Mouse (Mus musculus) testis, postnatal 10 days (tissue): ENCODE data around the gene Pex6.
A peak's percentile ranks its signal among the peaks of the same experiment; 100 is the strongest.

Experiments used
- DNase-seq: peaks from one replicate; pipeline ENCODE4 v3.0.0; 2021; ENCODE audit warnings: low spot score

Pex6 gene

DNA sequence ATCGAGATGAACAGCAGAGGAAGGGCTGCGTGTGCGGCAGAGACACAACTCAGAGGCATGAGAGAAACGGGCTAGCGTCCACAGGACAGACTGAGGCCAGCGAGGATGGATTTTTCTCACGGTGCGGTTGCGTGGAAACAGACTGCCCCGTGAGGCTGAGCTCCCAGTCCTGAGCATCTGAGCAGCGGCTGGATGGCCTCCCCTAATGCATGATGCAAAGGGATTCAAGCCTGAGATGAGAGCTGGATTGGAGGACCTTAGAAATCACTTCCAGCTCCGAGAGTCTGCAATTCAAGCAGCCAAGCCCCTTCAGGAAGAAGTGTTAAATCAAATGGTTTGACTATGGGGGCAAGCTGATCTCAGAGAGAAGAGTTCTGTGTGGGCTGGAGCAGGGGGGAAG lies 9.8 kb upstream of the Pex6 start:
- no peak for DNase-seq

- DNase-seq = no peak
Measured at GRCm38 (mm10) chr17:46702100-46702499, 9.2 kb upstream of the Pex6 start.

- no peak for DNase-seq
Measured at GRCm38 (mm10) chr17:46702506-46702905, 8.8 kb upstream of the Pex6 start.

- no peak for DNase-seq
Measured at GRCm38 (mm10) chr17:46703971-46704886, 7.0 kb upstream of the Pex6 start.

GRCm38 (mm10) chr17:46704887-46705835 lies 6.1 kb upstream of the Pex6 start, which contains the start of gene Ppp2r5d:
Ppp2r5d (minus strand) TSS chr17:46705111.
- DNase-seq = peak; percentile 96

DNA sequence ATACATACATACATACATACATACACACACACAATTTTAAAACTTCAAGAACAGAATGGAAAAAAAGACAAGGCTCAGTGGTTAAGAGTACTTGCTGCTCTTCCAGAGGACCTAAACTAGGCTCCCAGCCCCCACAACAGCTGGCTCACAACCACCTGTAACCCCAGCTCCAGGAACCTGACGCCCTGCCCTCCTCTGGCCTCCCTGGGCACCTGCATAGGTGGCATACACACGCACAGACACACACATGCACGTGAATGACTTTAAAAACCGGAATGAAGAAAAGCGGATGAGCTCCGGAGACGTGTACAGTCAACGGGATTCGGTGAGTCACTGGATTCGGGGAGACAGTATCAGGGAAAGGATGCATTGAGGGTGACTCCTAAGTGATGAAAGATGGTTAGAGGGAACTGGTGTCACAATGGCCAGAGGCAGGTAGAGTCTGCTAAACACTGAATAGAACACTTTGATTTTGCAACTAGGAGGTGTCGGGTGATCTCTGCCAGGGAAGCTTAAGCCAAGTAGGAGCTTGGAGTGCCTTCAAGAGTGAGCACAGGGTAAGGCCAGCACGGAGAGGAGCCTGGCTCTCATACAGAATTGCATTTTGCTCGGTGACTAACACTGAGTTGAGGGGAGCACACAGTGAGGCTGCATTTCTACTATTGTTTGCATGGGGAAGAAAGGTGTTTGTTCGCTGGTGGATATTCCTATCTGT lies 4.7 kb upstream of the Pex6 start:
- DNase-seq = no peak

GRCm38 (mm10) chr17:46711612-46712271 lies 479 bp downstream of the Pex6 start:
- DNase-seq = peak; percentile 81

- no peak for DNase-seq
Measured at GRCm38 (mm10) chr17:46712442-46712841, 1.2 kb downstream of the Pex6 start.

DNA sequence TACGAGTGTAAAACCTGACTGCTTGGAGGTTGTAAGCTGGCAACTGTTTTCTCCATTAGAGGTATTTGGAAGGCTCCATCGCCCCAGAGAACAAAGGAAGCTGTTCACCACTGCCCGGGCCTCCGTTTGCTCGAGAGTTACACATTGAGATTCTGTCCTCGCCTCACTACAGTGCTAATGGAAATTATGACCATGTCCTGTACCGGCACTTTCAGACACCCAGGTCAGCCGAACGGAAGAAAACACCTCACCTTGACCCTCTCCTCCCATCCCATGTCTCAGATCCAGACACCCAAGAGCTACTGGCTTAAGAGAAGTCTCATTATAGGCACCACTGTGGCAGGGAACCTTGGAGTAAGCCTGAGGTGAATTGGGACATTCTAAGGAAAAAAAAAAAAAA lies 2.6 kb downstream of the Pex6 start:
- DNase-seq = no peak

DNA sequence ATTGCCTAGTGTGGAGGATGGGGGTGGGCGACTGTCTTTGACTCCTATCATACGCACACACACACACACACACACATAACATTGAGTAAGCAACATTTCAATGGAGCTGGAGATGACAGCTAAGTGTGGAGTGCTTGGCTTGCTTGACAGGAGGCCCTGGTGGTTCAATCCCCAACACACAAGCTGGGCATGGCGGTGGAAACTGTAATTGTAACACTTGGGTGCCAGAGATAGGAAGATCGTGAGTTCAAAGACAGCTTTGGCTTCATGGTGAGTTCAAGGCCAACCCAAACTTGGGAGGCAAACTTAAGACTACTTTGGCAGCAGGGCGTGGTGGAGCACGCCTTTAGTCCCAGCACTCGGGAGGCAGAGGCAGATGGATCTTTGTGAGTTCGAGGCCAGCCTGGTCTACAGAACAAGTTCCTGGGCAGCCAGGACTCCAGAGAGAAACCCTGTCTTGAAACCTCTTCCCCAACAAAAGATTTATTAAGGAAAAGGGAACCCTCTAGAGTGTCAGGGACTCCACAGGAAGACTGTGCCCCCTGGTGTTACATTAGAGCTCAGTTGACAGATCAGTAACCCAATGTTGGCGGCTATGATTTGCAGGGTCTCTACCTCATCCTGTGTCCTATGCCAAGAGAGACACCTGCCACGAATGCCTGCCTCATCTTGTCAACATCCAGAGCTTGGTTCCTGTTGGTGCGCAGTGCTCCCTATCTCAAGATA lies 3.7 kb downstream of the Pex6 start:
- no peak for DNase-seq

DNA sequence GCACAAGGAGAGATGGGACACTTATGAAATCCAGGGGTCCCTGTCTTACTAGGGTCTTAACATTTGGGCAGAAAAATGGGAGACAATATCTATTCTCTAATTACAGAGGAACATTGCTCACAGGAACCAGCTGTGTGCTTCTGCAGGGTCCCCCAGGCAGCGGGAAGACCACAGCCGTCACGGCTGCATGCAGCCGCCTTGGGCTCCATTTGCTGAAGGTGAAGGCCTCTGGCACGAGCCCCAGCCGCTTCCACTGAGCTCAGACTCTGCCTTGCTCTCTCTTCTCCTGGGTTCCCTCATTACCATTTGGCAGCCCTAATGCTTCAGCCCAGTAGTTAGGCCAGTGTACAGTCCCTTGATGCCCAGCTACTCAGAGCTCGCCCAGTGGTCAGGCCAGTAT lies 9.8 kb downstream of the Pex6 start:
- no peak for DNase-seq

DNA sequence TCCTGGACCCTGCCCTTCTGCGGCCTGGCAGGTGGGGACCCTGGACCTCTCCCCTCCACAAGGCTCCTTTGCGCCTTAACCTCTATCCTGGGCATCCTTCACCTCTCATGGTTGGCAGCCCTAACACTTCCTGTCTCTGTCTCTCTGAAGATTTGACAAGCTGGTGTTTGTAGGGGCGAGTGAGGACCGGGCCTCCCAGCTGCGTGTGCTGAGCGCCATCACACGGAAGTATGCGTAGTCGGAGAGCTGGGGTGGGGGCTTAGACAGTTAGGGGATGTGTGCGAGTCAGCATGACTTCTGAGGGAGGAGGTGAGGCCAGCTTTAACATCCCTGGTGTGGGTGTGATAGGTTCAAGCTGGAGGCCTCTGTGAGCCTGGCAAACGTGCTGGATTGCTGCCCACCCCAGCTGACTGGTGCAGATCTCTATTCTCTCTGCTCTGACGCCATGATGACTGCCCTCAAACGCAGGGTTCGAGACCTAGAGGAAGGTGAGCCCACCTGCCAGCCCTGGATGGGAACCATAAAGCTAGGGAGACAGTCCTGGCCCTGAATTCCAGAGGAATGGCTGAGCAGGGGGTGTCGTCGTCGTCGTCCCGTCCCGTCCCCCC lies 13.3 kb downstream of the Pex6 start:
- DNase-seq = no peak

DNA sequence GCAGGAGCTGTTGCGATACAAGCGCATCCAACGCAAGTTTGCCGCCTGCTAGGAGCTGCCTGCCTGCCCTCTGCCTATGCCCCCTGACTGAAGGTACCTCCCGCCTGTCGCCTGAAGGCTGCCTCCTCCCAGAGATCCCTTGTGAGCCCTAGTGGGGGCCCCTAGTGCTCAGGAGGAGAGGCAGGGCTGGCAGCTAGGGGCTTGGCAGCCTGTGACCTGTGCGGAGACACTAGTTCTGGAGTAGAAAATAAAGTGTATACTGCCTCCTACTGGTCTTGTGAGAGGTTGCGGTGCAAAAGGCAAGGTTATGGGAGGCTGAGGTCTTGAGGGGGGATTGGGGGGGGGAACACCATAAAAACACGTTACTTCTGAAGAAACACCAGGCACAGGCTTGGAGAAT lies 14.0 kb downstream of the Pex6 start:
- DNase-seq = no peak

DNA sequence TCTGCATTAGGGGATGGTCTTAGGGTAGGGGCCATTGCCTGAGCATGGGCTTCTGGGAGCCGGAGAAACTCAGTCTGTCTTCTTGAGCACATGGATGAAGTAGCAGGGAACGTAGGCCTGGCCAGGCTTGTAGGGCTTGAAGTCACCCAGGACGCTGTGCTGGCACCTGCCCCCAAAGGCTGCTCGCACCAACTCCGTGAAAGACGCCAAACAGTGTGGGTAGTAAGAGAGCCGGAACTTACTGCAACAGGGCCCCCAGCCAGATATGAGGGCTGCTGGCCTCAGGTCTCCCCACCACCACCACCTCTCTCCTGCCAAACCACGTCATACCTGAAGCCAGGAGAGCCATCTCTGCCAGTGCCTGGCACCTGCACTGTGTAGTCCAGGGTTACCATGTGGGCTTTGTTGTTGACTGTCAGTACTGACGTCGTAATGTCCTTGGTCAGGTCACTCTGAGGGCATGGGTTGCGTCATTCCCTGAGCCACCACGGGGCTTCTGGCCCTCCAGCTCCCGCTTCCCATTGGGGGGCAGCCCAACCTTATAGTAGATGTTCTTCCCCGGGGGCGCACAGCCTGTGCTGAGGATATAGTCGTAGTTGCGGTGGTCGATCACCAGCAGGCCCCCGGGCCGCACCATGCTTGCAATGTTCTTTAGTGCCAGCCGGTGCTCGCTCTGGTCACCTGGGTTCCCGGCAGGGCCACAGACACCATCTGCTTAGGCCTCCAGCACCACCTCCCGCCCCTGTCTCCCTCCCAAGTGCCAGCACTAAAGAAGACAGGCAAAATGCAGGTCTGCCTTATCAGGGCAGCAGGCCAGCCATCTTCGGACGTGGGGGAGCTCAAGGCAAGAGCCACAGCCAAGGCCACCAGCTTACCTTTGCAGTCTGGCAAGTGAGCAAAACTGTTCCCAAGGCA lies 14.7 kb downstream of the Pex6 start:
- peak; percentile 54 for DNase-seq

- DNase-seq = no peak
Measured at GRCm38 (mm10) chr17:46727271-46727670, 16.0 kb downstream of the Pex6 start.

- peak; percentile 69 for DNase-seq
Measured at GRCm38 (mm10) chr17:46728021-46728420, 16.8 kb downstream of the Pex6 start.

DNA sequence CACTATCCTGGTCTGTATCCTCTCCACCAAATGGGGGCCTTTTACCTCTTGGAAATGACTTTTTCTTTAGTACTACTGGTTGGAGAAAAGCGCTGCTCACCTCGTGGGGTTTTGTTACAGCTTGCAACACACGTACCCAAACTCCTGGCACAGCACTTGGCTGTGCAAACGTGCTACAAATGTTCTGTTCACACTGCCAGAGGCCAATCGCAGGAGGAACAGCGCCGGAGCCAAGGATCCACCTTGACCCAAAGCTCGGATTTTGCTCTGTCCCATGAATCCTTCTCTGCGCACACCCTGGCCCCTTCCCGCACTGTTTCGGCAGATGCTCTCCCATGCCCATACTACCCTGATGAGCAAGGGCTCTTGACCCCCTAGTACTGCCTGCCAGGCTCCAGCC lies 17.2 kb downstream of the Pex6 start:
- DNase-seq = no peak

DNA sequence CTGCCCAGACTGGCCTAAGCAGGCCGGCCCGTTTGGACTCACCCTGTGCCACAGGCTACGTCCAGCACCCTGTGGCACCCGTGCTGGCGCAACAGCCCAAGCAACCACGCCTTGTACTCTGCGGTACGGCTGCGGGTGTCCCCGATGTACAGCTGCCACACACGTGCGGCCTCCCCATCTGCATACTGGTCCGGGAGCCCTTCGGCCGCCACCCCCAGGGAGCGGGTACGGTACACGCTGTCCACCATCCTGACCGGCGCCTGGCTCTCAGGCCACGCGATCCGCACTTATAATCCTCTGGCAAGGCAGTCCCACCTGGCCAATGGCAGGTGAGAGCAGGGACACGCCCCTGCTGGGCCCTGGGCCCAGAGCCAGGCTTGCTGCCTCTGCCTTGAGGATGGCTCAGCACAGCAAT lies 17.6 kb downstream of the Pex6 start, which contains the start of gene Gnmt:
Gene Gnmt, minus strand, starts transcription at position 265 of the 415 bp plus-strand sequence.
- peak; percentile 59 for DNase-seq

- no peak for DNase-seq
Measured at GRCm38 (mm10) chr17:46734055-46734454, 22.8 kb downstream of the Pex6 start.
